Mouse (Mus musculus): ENCODE data around the gene Cttnbp2.

DNA sequence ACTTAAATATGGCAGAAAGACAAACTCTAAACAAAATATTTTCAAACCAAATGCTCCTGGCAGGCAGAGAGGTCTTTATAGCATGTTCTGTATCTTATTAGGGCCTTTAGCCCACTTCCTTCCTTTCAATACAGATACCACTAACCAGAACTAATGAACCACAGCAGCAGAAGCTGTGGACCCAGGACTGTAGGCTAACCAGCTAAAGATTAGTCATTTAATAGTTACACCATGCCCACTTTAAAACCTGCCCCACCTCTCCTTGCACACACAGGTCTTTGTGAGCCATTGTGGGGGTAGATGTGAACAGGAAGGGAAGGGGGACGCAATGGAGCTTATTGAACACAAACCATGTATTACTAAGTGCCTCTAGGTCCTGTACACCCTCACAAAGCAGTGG is 141.0 kb downstream of the Cttnbp2 start:
- TF ChIP-seq CTCF (IDR thresholded peaks at IDR 0.05; ENCODE audit: control insufficient read depth, insufficient read depth, insufficient replicate concordance, low read depth, low read length), result no peak
- no peak for TF ChIP-seq POLR2A (IDR thresholded peaks at IDR 0.05; ENCODE audit: control insufficient read depth, low read depth, low read length)

Measured in testis, adult 2 months (tissue).